Mouse (Mus musculus): Measurements from ENCODE around the gene Tarbp2. TPM values are rescaled to one million over a fixed set of nuclear protein-coding genes. Genes with fewer than 3 reads are reported as not detected.

The Tarbp2 gene
- polyA plus RNA-seq (2015; fragmentation: Nextera tagmentation; extraction: Ambion mirVana), result 87.7 and 103 TPM in 2 replicates

- under 1% methylated on average over 60 of the region's 60 CpGs for WGBS
Measured at GRCm38 (mm10) chr15:102517976-102518858, at the start of gene Tarbp2. Tarbp2 (plus strand) TSS chr15:102518192.

GRCm38 (mm10) chr15:102468675-102469370 is 49.2 kb upstream of the Tarbp2 start:
- no peak for ATAC-seq
- peaks cover 20% of the 10 kb centered on the region for H3K4me1 ChIP-seq
- no peaks in the 10 kb centered on the region for H3K27me3 ChIP-seq
- no peak overlapping the region for H3K27ac ChIP-seq
- H3K4me3 ChIP-seq, result no peak overlapping the region
- H3K9me3 ChIP-seq (replicated peaks), result no peaks in the 10 kb centered on the region
- H3K9ac ChIP-seq, result no peak overlapping the region
- H3K36me3 ChIP-seq (ENCODE audit: poor library complexity, severe bottlenecking), result 0 out of 2 replicates have a peak, but pooled peaks cover 2% of the 10 kb centered on the region
- H3K4me2 ChIP-seq, result no peak overlapping the region
- 97% methylated on average over 9 of the region's 9 CpGs for WGBS

More at GRCm38 (mm10) chr15:102517976-102518858, at the start of gene Tarbp2:
- peak within 1 kb of the TSS; percentile 92 for H3K9ac ChIP-seq
- no peaks in the 10 kb centered on the region for H3K9me3 ChIP-seq (replicated peaks)
- peaks cover 34% of the 10 kb centered on the region for H3K4me1 ChIP-seq
- H3K4me2 ChIP-seq, result peak within 1 kb of the TSS; percentile 81
- no peaks in the 10 kb centered on the region for H3K27me3 ChIP-seq
- H3K36me3 ChIP-seq (ENCODE audit: poor library complexity, severe bottlenecking), result peaks cover 25% of the 10 kb centered on the region
- peak; percentile 92 for ATAC-seq
- H3K27ac ChIP-seq, result peak within 1 kb of the TSS; percentile 97
- H3K4me3 ChIP-seq, result peak within 1 kb of the TSS; percentile 72

GRCm38 (mm10) chr15:102470183-102470604 is 47.8 kb upstream of the Tarbp2 start, which contains the start of gene Pcbp2:
Pcbp2 (plus strand) TSS chr15:102470539.
- Histone ChIP-seq H3K27ac (peak within 1 kb of the TSS; percentile 97), H3K27me3 (no peaks in the 10 kb centered on the region), H3K9ac (peak within 1 kb of the TSS; percentile 97), H3K36me3 (ENCODE audit: poor library complexity, severe bottlenecking) (peaks cover 16% of the 10 kb centered on the region), H3K9me3 (replicated peaks) (no peaks in the 10 kb centered on the region), H3K4me3 (peak within 1 kb of the TSS; percentile 90), H3K4me1 (peaks cover 20% of the 10 kb centered on the region), H3K4me2 (peak within 1 kb of the TSS; percentile 76)
- WGBS, result under 1% methylated on average over 35 of the region's 40 CpGs
- ATAC-seq, result peak; percentile 99

GRCm38 (mm10) chr15:102470605-102471294 is 47.2 kb upstream of the Tarbp2 start:
- H3K27me3 ChIP-seq, result no peaks in the 10 kb centered on the region
- H3K36me3 ChIP-seq (ENCODE audit: poor library complexity, severe bottlenecking), result peaks cover 22% of the 10 kb centered on the region
- peaks cover 20% of the 10 kb centered on the region for H3K4me1 ChIP-seq
- ATAC-seq, result peak; percentile 74
- peak overlapping the region; percentile 97 for H3K9ac ChIP-seq
- H3K4me2 ChIP-seq, result peak overlapping the region; percentile 76
- WGBS, result under 1% methylated on average over 32 of the region's 67 CpGs
- peak overlapping the region; percentile 97 for H3K27ac ChIP-seq
- H3K4me3 ChIP-seq, result peak overlapping the region; percentile 90
- H3K9me3 ChIP-seq (replicated peaks), result no peaks in the 10 kb centered on the region

GRCm38 (mm10) chr15:102471295-102471645 is 46.7 kb upstream of the Tarbp2 start:
- H3K4me2 ChIP-seq, result peak overlapping the region; percentile 76
- peak overlapping the region; percentile 97 for H3K27ac ChIP-seq
- H3K4me1 ChIP-seq, result peaks cover 20% of the 10 kb centered on the region
- H3K27me3 ChIP-seq, result no peaks in the 10 kb centered on the region
- WGBS, result under 1% methylated on average over 10 of the region's 10 CpGs
- no peaks in the 10 kb centered on the region for H3K9me3 ChIP-seq (replicated peaks)
- H3K9ac ChIP-seq, result peak overlapping the region; percentile 97
- H3K4me3 ChIP-seq, result peak overlapping the region; percentile 90
- no peak for ATAC-seq
- peaks cover 27% of the 10 kb centered on the region for H3K36me3 ChIP-seq (ENCODE audit: poor library complexity, severe bottlenecking)

- peaks cover 31% of the 10 kb centered on the region for H3K36me3 ChIP-seq (ENCODE audit: poor library complexity, severe bottlenecking)
- no peak overlapping the region for H3K27ac ChIP-seq
- ATAC-seq, result no peak
- peak overlapping the region; percentile 76 for H3K4me2 ChIP-seq
- H3K4me1 ChIP-seq, result peaks cover 20% of the 10 kb centered on the region
- H3K9me3 ChIP-seq (replicated peaks), result no peaks in the 10 kb centered on the region
- H3K4me3 ChIP-seq, result peak overlapping the region; percentile 90
- no peaks in the 10 kb centered on the region for H3K27me3 ChIP-seq
- H3K9ac ChIP-seq, result peak overlapping the region; percentile 97
Measured at GRCm38 (mm10) chr15:102471727-102472126, 46.3 kb upstream of the Tarbp2 start.

GRCm38 (mm10) chr15:102473246-102473645 is 44.7 kb upstream of the Tarbp2 start:
- ATAC-seq, result no peak
- WGBS, result 72% methylated on average over 2 of the region's 2 CpGs
- 0 out of 2 replicates have a peak overlapping the region, but pooled peaks have one; percentile 6 for H3K4me2 ChIP-seq
- H3K27me3 ChIP-seq, result no peaks in the 10 kb centered on the region
- no peak overlapping the region for H3K4me3 ChIP-seq
- no peak overlapping the region for H3K9ac ChIP-seq
- H3K4me1 ChIP-seq, result peaks cover 20% of the 10 kb centered on the region
- H3K27ac ChIP-seq, result no peak overlapping the region
- no peaks in the 10 kb centered on the region for H3K9me3 ChIP-seq (replicated peaks)
- peaks cover 47% of the 10 kb centered on the region for H3K36me3 ChIP-seq (ENCODE audit: poor library complexity, severe bottlenecking)

GRCm38 (mm10) chr15:102474520-102474919 is 43.5 kb upstream of the Tarbp2 start:
- no peaks in the 10 kb centered on the region for H3K9me3 ChIP-seq (replicated peaks)
- no peak overlapping the region for H3K4me2 ChIP-seq
- H3K4me3 ChIP-seq, result no peak overlapping the region
- no peak for ATAC-seq
- H3K27ac ChIP-seq, result no peak overlapping the region
- 91% methylated on average over 2 of the region's 2 CpGs for WGBS
- H3K27me3 ChIP-seq, result no peaks in the 10 kb centered on the region
- H3K9ac ChIP-seq, result no peak overlapping the region
- peaks cover 20% of the 10 kb centered on the region for H3K4me1 ChIP-seq
- peaks cover 59% of the 10 kb centered on the region for H3K36me3 ChIP-seq (ENCODE audit: poor library complexity, severe bottlenecking)

GRCm38 (mm10) chr15:102483136-102483535 is 34.9 kb upstream of the Tarbp2 start:
- H3K4me3 ChIP-seq, result no peak overlapping the region
- H3K4me1 ChIP-seq, result no peaks in the 10 kb centered on the region
- H3K4me2 ChIP-seq, result no peak overlapping the region
- no peak overlapping the region for H3K27ac ChIP-seq
- H3K9ac ChIP-seq, result no peak overlapping the region
- H3K36me3 ChIP-seq (ENCODE audit: poor library complexity, severe bottlenecking), result peaks cover 91% of the 10 kb centered on the region
- no peak for ATAC-seq
- 97% methylated on average over 3 of the region's 3 CpGs for WGBS
- H3K9me3 ChIP-seq (replicated peaks), result no peaks in the 10 kb centered on the region
- no peaks in the 10 kb centered on the region for H3K27me3 ChIP-seq

GRCm38 (mm10) chr15:102485853-102486252 is 32.1 kb upstream of the Tarbp2 start:
- Histone ChIP-seq H3K36me3 (ENCODE audit: poor library complexity, severe bottlenecking) (peaks cover 92% of the 10 kb centered on the region), H3K4me2 (no peak overlapping the region)
- ATAC-seq, result no peak

GRCm38 (mm10) chr15:102487664-102488063 is 30.3 kb upstream of the Tarbp2 start:
- ATAC-seq, result no peak
- no peaks in the 10 kb centered on the region for H3K27me3 ChIP-seq
- no peak overlapping the region for H3K27ac ChIP-seq
- H3K4me2 ChIP-seq, result no peak overlapping the region
- H3K9ac ChIP-seq, result no peak overlapping the region
- no peaks in the 10 kb centered on the region for H3K4me1 ChIP-seq
- WGBS, result 96% methylated on average over 1 of the region's 1 CpGs
- no peaks in the 10 kb centered on the region for H3K9me3 ChIP-seq (replicated peaks)
- H3K4me3 ChIP-seq, result no peak overlapping the region
- peaks cover 88% of the 10 kb centered on the region for H3K36me3 ChIP-seq (ENCODE audit: poor library complexity, severe bottlenecking)

More at GRCm38 (mm10) chr15:102485853-102486252, 32.1 kb upstream of the Tarbp2 start:
- Histone ChIP-seq H3K27ac (no peak overlapping the region), H3K9ac (no peak overlapping the region), H3K9me3 (replicated peaks) (no peaks in the 10 kb centered on the region), H3K4me1 (no peaks in the 10 kb centered on the region), H3K27me3 (no peaks in the 10 kb centered on the region), H3K4me3 (no peak overlapping the region)
- 89% methylated on average over 12 of the region's 12 CpGs for WGBS
